Mouse (Mus musculus): ENCODE data around the gene Eml4.

Eml4 gene

GRCm38 (mm10) chr17:83348056-83348822 lies 2.5 kb upstream of the Eml4 start:
- DNase-seq = peak; percentile 14 to 17

DNA sequence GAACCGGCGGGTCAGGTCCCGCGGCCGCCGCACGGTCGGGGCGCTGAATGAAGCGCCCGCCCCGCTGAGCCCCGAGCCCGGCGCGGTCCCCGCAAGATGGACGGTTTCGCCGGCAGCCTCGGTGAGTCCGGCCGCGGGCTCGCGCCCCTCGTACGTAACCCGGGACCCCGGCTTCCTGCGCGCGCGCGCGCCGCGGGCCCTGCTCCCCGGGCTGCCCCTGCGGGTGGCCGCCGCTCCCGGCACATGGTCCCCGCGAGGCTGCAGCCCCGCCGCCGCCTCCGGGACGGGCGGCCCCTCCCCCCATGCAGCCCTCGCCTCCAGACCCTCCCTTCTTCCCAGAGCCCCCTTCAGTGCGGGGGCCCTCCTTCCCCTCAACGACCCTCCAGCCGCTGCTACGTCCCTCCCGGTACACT lies 394 bp downstream of the Eml4 start:
- DNase-seq = no peak

DNA sequence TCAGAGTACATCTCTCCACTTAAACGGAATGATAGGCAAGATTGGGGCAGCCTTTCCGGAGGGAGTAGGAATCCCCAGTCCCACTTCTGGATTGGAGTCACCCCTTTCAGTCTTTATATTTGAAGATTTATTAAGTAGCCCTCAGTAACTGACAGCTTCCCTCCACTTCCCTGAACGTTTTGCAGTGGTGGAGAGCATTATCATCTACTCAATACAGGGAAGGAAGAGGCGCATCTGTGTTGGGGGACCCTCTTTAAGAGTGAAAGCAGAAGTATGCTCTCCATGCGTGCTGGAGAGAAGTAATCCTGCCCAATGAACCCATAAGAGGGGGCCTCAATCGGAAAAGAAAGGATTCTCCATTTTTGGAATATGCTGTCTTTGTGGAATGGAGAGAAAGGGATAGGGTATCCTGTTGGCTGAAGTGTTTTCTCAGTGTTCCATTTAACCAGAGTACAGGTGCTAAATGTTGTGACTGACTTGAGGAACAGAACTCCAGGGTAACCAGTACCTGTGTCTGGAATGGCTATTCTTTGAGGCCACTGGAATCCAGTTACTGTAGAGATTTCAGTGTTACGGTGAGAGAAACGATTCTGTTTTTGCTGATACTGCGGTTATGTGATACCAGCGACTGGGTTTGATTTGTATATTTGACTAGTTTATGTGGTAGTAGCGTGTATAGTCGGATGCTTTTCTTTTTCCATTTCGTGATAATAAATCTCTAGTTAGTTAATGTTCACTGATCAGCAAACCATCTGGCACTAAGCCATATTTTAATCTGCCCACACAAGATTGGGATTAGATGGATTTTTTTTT lies 1.1 kb downstream of the Eml4 start:
- no peak for DNase-seq

GRCm38 (mm10) chr17:83352456-83352855 lies 1.7 kb downstream of the Eml4 start:
- no peak for DNase-seq

DNA sequence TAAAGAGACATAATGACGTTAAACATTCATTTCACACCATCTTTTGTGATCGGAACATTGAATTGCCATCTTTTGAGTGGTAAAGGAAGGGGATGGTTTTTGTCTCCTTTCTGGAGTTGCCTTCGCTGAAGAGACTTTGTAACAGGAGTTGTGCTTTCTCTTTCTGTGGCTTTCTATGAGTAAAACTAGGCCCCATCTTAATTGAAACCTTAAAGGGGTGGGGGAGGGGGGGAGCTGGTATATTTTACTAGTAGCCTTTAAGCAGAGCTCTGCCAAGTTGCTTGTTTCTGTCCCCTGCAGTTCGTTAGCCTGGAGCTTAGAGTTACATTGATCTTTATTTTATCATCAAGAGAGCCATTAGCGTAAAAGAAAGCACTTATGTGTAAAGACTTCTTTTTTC lies 2.3 kb downstream of the Eml4 start:
- no peak for DNase-seq

DNA sequence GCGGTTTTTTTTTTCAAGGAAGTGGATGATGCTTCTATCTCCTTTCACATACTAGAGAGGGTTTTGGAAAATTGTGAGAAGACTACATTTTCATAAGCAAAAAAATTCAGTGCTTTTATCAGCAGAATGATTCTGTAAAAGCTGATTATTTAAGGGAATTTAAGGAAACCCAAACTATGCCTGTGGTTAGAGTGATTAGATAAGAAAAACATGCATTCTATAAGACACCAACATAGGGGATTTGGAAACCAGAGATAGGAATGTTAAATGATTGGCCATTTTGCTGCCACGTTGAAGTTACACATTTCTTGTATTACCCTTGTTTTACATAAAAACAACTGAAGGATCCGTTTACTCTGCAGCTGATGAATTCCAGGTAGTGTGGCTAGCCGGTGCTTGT lies 2.7 kb downstream of the Eml4 start:
- DNase-seq = no peak

DNA sequence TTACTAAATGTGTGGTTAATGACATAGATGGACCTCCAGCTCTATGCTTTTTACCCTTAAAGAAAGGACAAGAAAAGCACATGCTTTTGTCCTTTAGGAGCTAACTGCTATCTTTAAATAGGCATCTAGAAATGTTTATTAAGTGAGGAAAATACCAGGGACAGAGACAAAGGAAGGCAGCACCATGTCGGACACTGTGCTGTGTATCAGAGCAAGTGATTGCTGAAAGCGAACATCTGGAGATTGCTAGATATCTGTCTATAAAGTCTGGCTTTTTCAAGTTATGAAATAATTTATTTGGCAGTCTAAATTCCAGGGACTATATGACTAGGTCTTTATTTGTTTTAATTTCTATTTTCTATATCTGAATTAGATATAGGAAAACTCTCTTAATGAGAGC lies 4.8 kb downstream of the Eml4 start:
- DNase-seq = no peak

DNA sequence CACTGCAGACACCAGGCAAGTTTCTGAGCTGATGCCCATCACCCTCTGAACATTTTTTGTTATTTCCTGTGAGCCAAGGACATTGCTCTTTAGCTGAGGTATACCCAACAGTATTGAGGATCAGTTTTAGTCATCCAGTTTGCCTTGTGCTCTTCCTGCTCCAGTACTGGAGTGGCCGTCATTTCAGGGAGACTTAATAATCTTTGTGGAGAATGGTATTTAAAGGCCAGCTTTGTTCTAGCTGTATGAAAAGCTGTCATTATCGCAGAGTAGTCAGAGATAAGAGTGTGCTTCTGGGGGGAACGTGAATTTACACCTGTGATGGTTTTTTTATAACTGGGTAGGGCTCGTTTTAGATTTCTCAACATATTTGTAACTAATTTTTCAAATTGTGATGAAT lies 9.2 kb downstream of the Eml4 start:
- DNase-seq = no peak

GRCm38 (mm10) chr17:83360796-83361566 lies 10.2 kb downstream of the Eml4 start:
- DNase-seq = no peak

GRCm38 (mm10) chr17:83363081-83363480 lies 12.3 kb downstream of the Eml4 start:
- DNase-seq = no peak

DNA sequence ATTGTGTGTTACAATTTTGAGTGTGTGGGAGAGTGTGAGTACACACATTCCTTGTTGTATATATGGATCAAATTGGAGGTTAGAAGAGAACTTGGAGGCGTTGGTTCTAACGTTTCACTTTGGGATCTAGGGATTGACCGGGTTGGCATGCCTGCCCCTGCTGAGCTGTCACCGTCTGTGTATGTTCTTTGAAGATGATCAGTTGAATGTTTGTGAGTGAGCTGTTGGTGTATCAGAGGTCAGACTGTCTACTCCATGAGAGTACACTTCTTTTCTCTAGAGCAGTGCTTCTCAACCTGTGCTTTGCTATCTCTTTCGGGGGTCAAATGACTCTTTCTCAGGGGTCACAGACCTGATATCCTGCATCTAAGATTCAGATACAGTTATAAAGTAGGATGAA lies 13.6 kb downstream of the Eml4 start:
- DNase-seq = no peak

DNA sequence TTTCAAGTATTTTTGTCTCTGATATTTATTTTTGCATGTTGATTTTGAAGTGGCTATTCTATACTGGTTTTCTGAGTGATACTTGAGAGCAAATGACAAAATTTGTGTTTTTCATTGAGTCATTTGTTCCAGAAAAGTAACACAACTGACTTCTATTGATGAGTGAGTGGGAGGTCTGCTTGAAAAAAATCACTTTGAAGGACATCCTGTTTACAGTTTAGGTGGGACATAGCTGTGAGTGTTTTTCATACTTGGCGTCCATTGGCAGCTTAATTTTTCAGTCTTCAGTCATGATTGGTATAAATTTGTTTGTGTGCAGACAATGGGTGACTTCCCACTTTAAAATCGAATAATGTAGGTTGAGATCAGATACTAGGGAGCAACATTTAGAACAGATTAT lies 14.4 kb downstream of the Eml4 start:
- no peak for DNase-seq

- DNase-seq = no peak
Measured at GRCm38 (mm10) chr17:83365614-83366355, 15.1 kb downstream of the Eml4 start.

DNA sequence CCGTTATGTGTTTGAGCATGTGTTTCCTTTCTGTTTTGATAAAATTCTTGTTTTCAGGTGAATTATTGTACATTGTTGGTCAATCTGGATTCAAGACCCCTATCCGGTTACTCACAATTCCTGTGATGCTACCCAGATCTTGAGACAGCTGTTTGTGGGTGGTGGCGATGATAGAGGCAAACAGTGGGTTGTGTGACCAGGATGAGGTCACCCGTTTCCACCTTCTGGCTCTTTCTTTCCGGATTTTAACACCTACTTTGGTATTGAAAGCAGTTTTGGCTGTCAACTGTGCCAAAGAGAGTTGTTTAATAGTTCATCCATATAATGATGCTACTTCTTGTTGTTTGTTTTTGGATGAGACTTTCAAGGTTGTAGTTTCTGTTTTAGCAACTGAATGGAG lies 16.7 kb downstream of the Eml4 start:
- no peak for DNase-seq

- no peak for DNase-seq
Measured at GRCm38 (mm10) chr17:83374123-83374522, 23.4 kb downstream of the Eml4 start.

- DNase-seq = no peak
Measured at GRCm38 (mm10) chr17:83375848-83376247, 25.1 kb downstream of the Eml4 start.

- no peak for DNase-seq
Measured at GRCm38 (mm10) chr17:83376801-83377200, 26.1 kb downstream of the Eml4 start.

GRCm38 (mm10) chr17:83377755-83378443 lies 27.2 kb downstream of the Eml4 start:
- no peak for DNase-seq

DNA sequence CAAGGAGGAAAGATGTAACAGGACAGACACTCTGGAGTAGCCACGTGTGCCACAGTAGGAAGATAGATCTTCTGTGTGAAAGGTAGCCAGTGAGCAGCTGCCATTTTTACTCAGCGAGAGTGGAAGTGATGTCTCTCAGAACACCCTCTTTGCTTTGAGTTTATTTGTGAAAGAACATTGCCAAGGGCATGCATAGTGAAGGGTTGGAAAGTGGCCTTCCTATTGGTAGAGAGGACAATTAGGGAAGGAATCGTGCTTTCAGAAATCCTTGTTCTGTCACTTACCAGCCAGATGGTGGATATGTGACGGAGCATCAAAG lies 27.7 kb downstream of the Eml4 start:
- DNase-seq = no peak

GRCm38 (mm10) chr17:83379366-83379765 lies 28.6 kb downstream of the Eml4 start:
- no peak for DNase-seq

DNA sequence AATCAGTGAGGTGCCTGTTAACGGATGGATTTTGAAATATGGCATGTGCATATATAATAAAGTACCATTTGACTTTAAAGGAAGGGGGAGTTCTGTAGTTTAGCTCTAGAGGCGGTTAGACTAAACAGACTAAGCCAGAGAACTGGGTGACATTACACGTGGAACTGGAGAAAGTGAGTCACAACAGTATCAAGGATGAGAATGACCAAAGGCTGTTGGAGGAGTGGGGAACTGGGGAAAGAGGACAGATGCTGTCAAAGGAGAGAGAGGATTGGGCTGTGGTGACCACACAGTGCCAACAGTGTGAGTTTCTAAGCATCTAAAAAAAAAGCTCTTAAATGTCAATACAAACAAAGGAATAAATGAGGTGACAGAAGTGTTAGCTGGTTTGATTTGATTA lies 29.1 kb downstream of the Eml4 start:
- no peak for DNase-seq

- DNase-seq = no peak
Measured at GRCm38 (mm10) chr17:83382752-83383151, 32.0 kb downstream of the Eml4 start.

All from cerebellum, postnatal 25 days (tissue).